Mouse (Mus musculus): ENCODE results near the gene Tdrd9. TPM values are rescaled to one million over a fixed set of nuclear protein-coding genes. Genes with fewer than 3 reads are reported as not detected.

Gene Tdrd9
- polyA plus RNA-seq, 1 experiment from 2014 or later: 0.37 TPM

GRCm38 (mm10) chr12:112088609-112089324 is 117.4 kb downstream of the Tdrd9 start:
- H3K9ac ChIP-seq: no peak overlapping the region
- no peaks in the 10 kb centered on the region for H3K9me3 ChIP-seq (replicated peaks)
- H3K4me3 ChIP-seq: no peak overlapping the region
- H3K4me2 ChIP-seq: no peak overlapping the region
- WGBS: 55% methylated on average over 12 of the region's 12 CpGs
- ATAC-seq (ENCODE audit: insufficient number of reproducible peaks, low FRiP score): no peak
- H3K27ac ChIP-seq (ENCODE audit: poor library complexity, severe bottlenecking): no peak overlapping the region
- peaks cover 9% of the 10 kb centered on the region; the same call in 1 of the 2 replicates for H3K4me1 ChIP-seq (replicated peaks)
- no peaks in the 10 kb centered on the region for H3K36me3 ChIP-seq
- peaks cover 27% of the 10 kb centered on the region for H3K27me3 ChIP-seq (replicated peaks)

GRCm38 (mm10) chr12:112091054-112091453 is 119.7 kb downstream of the Tdrd9 start:
- H3K9ac ChIP-seq: no peak overlapping the region
- no peak overlapping the region for H3K27ac ChIP-seq (ENCODE audit: poor library complexity, severe bottlenecking)
- no peaks in the 10 kb centered on the region for H3K36me3 ChIP-seq
- WGBS: 12% methylated on average over 12 of the region's 12 CpGs
- no peaks in the 10 kb centered on the region for H3K9me3 ChIP-seq (replicated peaks)
- no peak for ATAC-seq (ENCODE audit: insufficient number of reproducible peaks, low FRiP score)
- H3K4me1 ChIP-seq (replicated peaks): peaks cover 9% of the 10 kb centered on the region; the same call in 1 of the 2 replicates
- H3K27me3 ChIP-seq (replicated peaks): peaks cover 18% of the 10 kb centered on the region
- H3K4me2 ChIP-seq: peak overlapping the region; percentile 21; the same call in 1 of the 2 replicates
- H3K4me3 ChIP-seq: no peak overlapping the region

- no peaks in the 10 kb centered on the region for H3K36me3 ChIP-seq
- 66% methylated on average over 8 of the region's 8 CpGs for WGBS
- no peak for ATAC-seq (ENCODE audit: insufficient number of reproducible peaks, low FRiP score)
- H3K4me1 ChIP-seq (replicated peaks): 0 out of 2 replicates have a peak, but pooled peaks cover 3% of the 10 kb centered on the region
- no peak overlapping the region for H3K9ac ChIP-seq
- H3K4me3 ChIP-seq: no peak overlapping the region
- H3K27ac ChIP-seq (ENCODE audit: poor library complexity, severe bottlenecking): no peak overlapping the region
- no peak overlapping the region for H3K4me2 ChIP-seq
- no peaks in the 10 kb centered on the region for H3K9me3 ChIP-seq (replicated peaks)
- peaks cover 15% of the 10 kb centered on the region for H3K27me3 ChIP-seq (replicated peaks)
Observed at GRCm38 (mm10) chr12:112094261-112094880, 123.0 kb downstream of the Tdrd9 start.

GRCm38 (mm10) chr12:112096051-112096732 is 124.8 kb downstream of the Tdrd9 start:
- no peaks in the 10 kb centered on the region for H3K36me3 ChIP-seq
- H3K27ac ChIP-seq (ENCODE audit: poor library complexity, severe bottlenecking): no peak overlapping the region
- H3K4me2 ChIP-seq: no peak overlapping the region
- ATAC-seq (ENCODE audit: insufficient number of reproducible peaks, low FRiP score): 0 out of 2 replicates have a peak, but pooled peaks have one; percentile 9
- no peak overlapping the region for H3K4me3 ChIP-seq
- WGBS: 63% methylated on average over 13 of the region's 13 CpGs
- no peaks in the 10 kb centered on the region for H3K9me3 ChIP-seq (replicated peaks)
- H3K27me3 ChIP-seq (replicated peaks): peaks cover 9% of the 10 kb centered on the region; the same call in 1 of the 2 replicates
- H3K9ac ChIP-seq: no peak overlapping the region
- no peaks in the 10 kb centered on the region for H3K4me1 ChIP-seq (replicated peaks)

- Histone ChIP-seq H3K9ac (no peak overlapping the region), H3K36me3 (no peaks in the 10 kb centered on the region), H3K9me3 (replicated peaks) (no peaks in the 10 kb centered on the region), H3K4me1 (replicated peaks) (no peaks in the 10 kb centered on the region), H3K4me3 (no peak overlapping the region), H3K27me3 (replicated peaks) (peaks cover 5% of the 10 kb centered on the region; the same call in 1 of the 2 replicates), H3K4me2 (no peak overlapping the region), H3K27ac (ENCODE audit: poor library complexity, severe bottlenecking) (no peak overlapping the region)
- 0 out of 2 replicates have a peak, but pooled peaks have one; percentile 6 for ATAC-seq (ENCODE audit: insufficient number of reproducible peaks, low FRiP score)
- 67% methylated on average over 8 of the region's 8 CpGs for WGBS
Observed at GRCm38 (mm10) chr12:112096733-112097117, 125.4 kb downstream of the Tdrd9 start.

- WGBS: 60% methylated on average over 4 of the region's 4 CpGs
- Histone ChIP-seq H3K9ac (no peak overlapping the region), H3K4me3 (no peak overlapping the region)
Observed at GRCm38 (mm10) chr12:112100106-112100505, 128.7 kb downstream of the Tdrd9 start.

GRCm38 (mm10) chr12:112101045-112101444 is 129.7 kb downstream of the Tdrd9 start:
- 51% methylated on average over 4 of the region's 4 CpGs for WGBS

More at GRCm38 (mm10) chr12:112100106-112100505, 128.7 kb downstream of the Tdrd9 start:
- Histone ChIP-seq H3K9me3 (replicated peaks) (no peaks in the 10 kb centered on the region), H3K27ac (ENCODE audit: poor library complexity, severe bottlenecking) (no peak overlapping the region), H3K36me3 (no peaks in the 10 kb centered on the region), H3K4me1 (replicated peaks) (no peaks in the 10 kb centered on the region), H3K27me3 (replicated peaks) (0 out of 2 replicates have a peak, but pooled peaks cover 10% of the 10 kb centered on the region), H3K4me2 (no peak overlapping the region)
- no peak for ATAC-seq (ENCODE audit: insufficient number of reproducible peaks, low FRiP score)

GRCm38 (mm10) chr12:112103179-112103578 is 131.8 kb downstream of the Tdrd9 start:
- Histone ChIP-seq H3K36me3 (no peaks in the 10 kb centered on the region), H3K4me3 (no peak overlapping the region), H3K9ac (no peak overlapping the region), H3K27me3 (replicated peaks) (peaks cover 33% of the 10 kb centered on the region), H3K9me3 (replicated peaks) (no peaks in the 10 kb centered on the region), H3K27ac (ENCODE audit: poor library complexity, severe bottlenecking) (no peak overlapping the region), H3K4me1 (replicated peaks) (peaks cover 9% of the 10 kb centered on the region), H3K4me2 (no peak overlapping the region)
- ATAC-seq (ENCODE audit: insufficient number of reproducible peaks, low FRiP score): peak; percentile 79
- 74% methylated on average over 5 of the region's 5 CpGs for WGBS

More at GRCm38 (mm10) chr12:112101045-112101444, 129.7 kb downstream of the Tdrd9 start:
- Histone ChIP-seq H3K9ac (no peak overlapping the region), H3K36me3 (no peaks in the 10 kb centered on the region), H3K4me3 (no peak overlapping the region), H3K4me1 (replicated peaks) (no peaks in the 10 kb centered on the region), H3K27me3 (replicated peaks) (peaks cover 15% of the 10 kb centered on the region; the same call in 1 of the 2 replicates), H3K4me2 (no peak overlapping the region), H3K27ac (ENCODE audit: poor library complexity, severe bottlenecking) (no peak overlapping the region), H3K9me3 (replicated peaks) (no peaks in the 10 kb centered on the region)
- no peak for ATAC-seq (ENCODE audit: insufficient number of reproducible peaks, low FRiP score)

- Histone ChIP-seq H3K27ac (ENCODE audit: poor library complexity, severe bottlenecking) (no peak overlapping the region), H3K4me2 (no peak overlapping the region), H3K36me3 (no peaks in the 10 kb centered on the region), H3K9me3 (replicated peaks) (no peaks in the 10 kb centered on the region), H3K4me1 (replicated peaks) (peaks cover 9% of the 10 kb centered on the region), H3K27me3 (replicated peaks) (peaks cover 44% of the 10 kb centered on the region), H3K4me3 (no peak overlapping the region), H3K9ac (no peak overlapping the region)
- ATAC-seq (ENCODE audit: insufficient number of reproducible peaks, low FRiP score): no peak
- 78% methylated on average over 11 of the region's 11 CpGs for WGBS
Observed at GRCm38 (mm10) chr12:112104890-112105289, 133.5 kb downstream of the Tdrd9 start.

GRCm38 (mm10) chr12:112106541-112106971 is 135.2 kb downstream of the Tdrd9 start, which contains the start of gene Aspg:
TSS of gene Aspg (plus strand) at chr12:112106679.
- no peak within 1 kb of the TSS for H3K27ac ChIP-seq (ENCODE audit: poor library complexity, severe bottlenecking)
- ATAC-seq (ENCODE audit: insufficient number of reproducible peaks, low FRiP score): peak; percentile 73
- peaks cover 60% of the 10 kb centered on the region for H3K27me3 ChIP-seq (replicated peaks)
- peak within 1 kb of the TSS; percentile 65 for H3K4me2 ChIP-seq
- peak within 1 kb of the TSS; percentile 21 for H3K9ac ChIP-seq
- H3K9me3 ChIP-seq (replicated peaks): no peaks in the 10 kb centered on the region
- peaks cover 9% of the 10 kb centered on the region for H3K4me1 ChIP-seq (replicated peaks)
- H3K4me3 ChIP-seq: peak within 1 kb of the TSS; percentile 28
- WGBS: 2% methylated on average over 14 of the region's 14 CpGs
- no peaks in the 10 kb centered on the region for H3K36me3 ChIP-seq

- WGBS: 81% methylated on average over 8 of the region's 8 CpGs
- Histone ChIP-seq H3K4me1 (replicated peaks) (peaks cover 9% of the 10 kb centered on the region), H3K36me3 (no peaks in the 10 kb centered on the region), H3K9me3 (replicated peaks) (no peaks in the 10 kb centered on the region), H3K27ac (ENCODE audit: poor library complexity, severe bottlenecking) (no peak overlapping the region), H3K27me3 (replicated peaks) (peaks cover 68% of the 10 kb centered on the region), H3K4me3 (no peak overlapping the region), H3K4me2 (no peak overlapping the region), H3K9ac (no peak overlapping the region)
- ATAC-seq (ENCODE audit: insufficient number of reproducible peaks, low FRiP score): no peak
Observed at GRCm38 (mm10) chr12:112107685-112108084, 136.3 kb downstream of the Tdrd9 start.
